Mouse (Mus musculus): ENCODE data around the gene Cxcr5. TPM values are rescaled to one million over a fixed set of nuclear protein-coding genes. Genes with fewer than 3 reads are reported as not detected.

Gene Cxcr5
- polyA plus RNA-seq, 1 experiment from 2014 or later = not detected

- Histone ChIP-seq H3K4me3 (ENCODE audit: low read depth, low read length) (peak overlapping the region; percentile 32), H3K27ac (ENCODE audit: low read length) (peak overlapping the region; percentile 86), H3K9ac (ENCODE audit: low read depth, low read length) (no peak overlapping the region; the same call in 1 of the 2 replicates), H3K27me3 (ENCODE audit: control insufficient read depth, insufficient read depth, low read depth, low read length) (no peaks in the 10 kb centered on the region), H3K4me2 (ENCODE audit: low read depth, low read length) (peak overlapping the region; percentile 52), H3K9me3 (replicated peaks; ENCODE audit: control insufficient read depth, low read length) (no peaks in the 10 kb centered on the region), H3K4me1 (ENCODE audit: control insufficient read depth, low read depth, low read length) (peaks cover 40% of the 10 kb centered on the region), H3K36me3 (ENCODE audit: control insufficient read depth, insufficient read depth) (no peaks in the 10 kb centered on the region)
- ATAC-seq (ENCODE audit: low read depth) = peak; percentile 45
- 33% methylated on average over 15 of the region's 17 CpGs for WGBS (ENCODE audit: insufficient replicate concordance)
Measured at GRCm38 (mm10) chr9:44490086-44490967, 71.3 kb downstream of the Cxcr5 start.

DNA sequence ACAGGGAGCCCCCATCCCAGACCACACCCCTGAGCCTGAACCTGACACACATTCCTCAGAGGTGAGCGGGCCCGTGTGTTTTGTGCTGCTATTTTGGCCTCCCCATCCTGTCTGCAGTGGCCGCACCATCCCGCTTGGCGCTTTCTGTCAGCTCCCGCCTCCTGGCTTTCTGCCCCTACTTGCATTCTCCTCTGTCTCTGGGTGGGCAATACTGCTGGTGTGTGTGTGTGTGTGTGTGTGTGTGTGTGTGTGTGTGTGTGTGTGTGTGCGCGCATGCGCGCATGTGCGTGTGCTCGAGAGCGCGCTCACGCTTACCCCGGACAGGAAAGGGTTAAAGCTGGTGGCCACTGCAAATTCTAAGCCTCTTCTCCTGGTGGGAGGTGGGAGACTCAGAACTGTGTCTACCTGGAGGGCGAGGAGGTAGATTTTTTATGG is 72.0 kb downstream of the Cxcr5 start:
- ATAC-seq (ENCODE audit: low read depth) = no peak
- H3K27me3 ChIP-seq (ENCODE audit: control insufficient read depth, insufficient read depth, low read depth, low read length) = peaks cover under 1% of the 10 kb centered on the region
- peak overlapping the region; percentile 86 for H3K27ac ChIP-seq (ENCODE audit: low read length)
- no peak overlapping the region for H3K9ac ChIP-seq (ENCODE audit: low read depth, low read length)
- peak overlapping the region; percentile 52 for H3K4me2 ChIP-seq (ENCODE audit: low read depth, low read length)
- 49% methylated on average over 17 of the region's 17 CpGs for WGBS (ENCODE audit: insufficient replicate concordance)
- peak overlapping the region; percentile 32 for H3K4me3 ChIP-seq (ENCODE audit: low read depth, low read length)
- H3K4me1 ChIP-seq (ENCODE audit: control insufficient read depth, low read depth, low read length) = peaks cover 35% of the 10 kb centered on the region
- H3K36me3 ChIP-seq (ENCODE audit: control insufficient read depth, insufficient read depth) = no peaks in the 10 kb centered on the region
- H3K9me3 ChIP-seq (replicated peaks; ENCODE audit: control insufficient read depth, low read length) = no peaks in the 10 kb centered on the region

GRCm38 (mm10) chr9:44488855-44489381 is 72.8 kb downstream of the Cxcr5 start:
- no peaks in the 10 kb centered on the region for H3K36me3 ChIP-seq (ENCODE audit: control insufficient read depth, insufficient read depth)
- no peaks in the 10 kb centered on the region for H3K9me3 ChIP-seq (replicated peaks; ENCODE audit: control insufficient read depth, low read length)
- peak overlapping the region; percentile 86 for H3K27ac ChIP-seq (ENCODE audit: low read length)
- 37% methylated on average over 5 of the region's 5 CpGs for WGBS (ENCODE audit: insufficient replicate concordance)
- peaks cover 8% of the 10 kb centered on the region for H3K27me3 ChIP-seq (ENCODE audit: control insufficient read depth, insufficient read depth, low read depth, low read length)
- peak overlapping the region; percentile 32 for H3K4me3 ChIP-seq (ENCODE audit: low read depth, low read length)
- 0 out of 2 replicates have a peak overlapping the region, but pooled peaks have one; percentile 26 for H3K9ac ChIP-seq (ENCODE audit: low read depth, low read length)
- peaks cover 28% of the 10 kb centered on the region for H3K4me1 ChIP-seq (ENCODE audit: control insufficient read depth, low read depth, low read length)
- peak; percentile 69 for ATAC-seq (ENCODE audit: low read depth)
- H3K4me2 ChIP-seq (ENCODE audit: low read depth, low read length) = peak overlapping the region; percentile 52

DNA sequence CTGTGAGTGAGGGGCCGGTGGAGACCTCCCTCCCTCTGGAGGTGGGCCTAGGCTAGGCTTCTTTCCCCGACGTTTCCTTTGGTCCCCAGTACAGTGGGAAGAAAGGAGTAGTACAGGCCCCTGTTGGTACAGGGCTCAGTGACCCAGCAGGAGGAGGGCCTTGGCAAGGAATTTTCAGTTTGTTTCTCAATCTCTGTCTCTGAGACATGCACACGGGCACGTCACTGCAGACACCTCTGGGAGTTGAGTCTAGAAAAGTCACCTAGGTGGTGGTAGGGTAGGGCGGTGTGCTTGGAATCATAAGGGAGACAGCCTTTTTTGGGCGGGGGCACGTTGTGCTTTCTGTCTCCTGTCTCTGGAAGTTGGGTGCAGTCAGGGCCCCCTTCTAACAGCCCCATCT is 73.3 kb downstream of the Cxcr5 start:
- H3K4me3 ChIP-seq (ENCODE audit: low read depth, low read length) = no peak overlapping the region
- H3K4me2 ChIP-seq (ENCODE audit: low read depth, low read length) = peak overlapping the region; percentile 50
- ATAC-seq (ENCODE audit: low read depth) = no peak
- no peaks in the 10 kb centered on the region for H3K36me3 ChIP-seq (ENCODE audit: control insufficient read depth, insufficient read depth)
- whole genome bisulfite sequencing (ENCODE audit: insufficient replicate concordance) = 42% methylated on average over 8 of the region's 8 CpGs
- H3K4me1 ChIP-seq (ENCODE audit: control insufficient read depth, low read depth, low read length) = peaks cover 23% of the 10 kb centered on the region
- H3K9ac ChIP-seq (ENCODE audit: low read depth, low read length) = no peak overlapping the region
- H3K27me3 ChIP-seq (ENCODE audit: control insufficient read depth, insufficient read depth, low read depth, low read length) = peaks cover 13% of the 10 kb centered on the region
- peak overlapping the region; percentile 78 for H3K27ac ChIP-seq (ENCODE audit: low read length)
- H3K9me3 ChIP-seq (replicated peaks; ENCODE audit: control insufficient read depth, low read length) = no peaks in the 10 kb centered on the region

GRCm38 (mm10) chr9:44487441-44487840 is 74.2 kb downstream of the Cxcr5 start:
- Histone ChIP-seq H3K27ac (ENCODE audit: low read length) (peak overlapping the region; percentile 78), H3K9ac (ENCODE audit: low read depth, low read length) (no peak overlapping the region; the same call in 1 of the 2 replicates), H3K4me2 (ENCODE audit: low read depth, low read length) (peak overlapping the region; percentile 50), H3K27me3 (ENCODE audit: control insufficient read depth, insufficient read depth, low read depth, low read length) (peaks cover 23% of the 10 kb centered on the region), H3K9me3 (replicated peaks; ENCODE audit: control insufficient read depth, low read length) (no peaks in the 10 kb centered on the region), H3K36me3 (ENCODE audit: control insufficient read depth, insufficient read depth) (no peaks in the 10 kb centered on the region), H3K4me3 (ENCODE audit: low read depth, low read length) (peak overlapping the region; percentile 41), H3K4me1 (ENCODE audit: control insufficient read depth, low read depth, low read length) (peaks cover 17% of the 10 kb centered on the region)
- 27% methylated on average over 7 of the region's 7 CpGs for WGBS (ENCODE audit: insufficient replicate concordance)
- ATAC-seq (ENCODE audit: low read depth) = peak; percentile 55

- peak overlapping the region; percentile 78 for H3K27ac ChIP-seq (ENCODE audit: low read length)
- H3K36me3 ChIP-seq (ENCODE audit: control insufficient read depth, insufficient read depth) = no peaks in the 10 kb centered on the region
- peak overlapping the region; percentile 41 for H3K4me3 ChIP-seq (ENCODE audit: low read depth, low read length)
- WGBS (ENCODE audit: insufficient replicate concordance) = 44% methylated on average over 15 of the region's 15 CpGs
- peak overlapping the region; percentile 27; the same call in 1 of the 2 replicates for H3K9ac ChIP-seq (ENCODE audit: low read depth, low read length)
- peaks cover 28% of the 10 kb centered on the region for H3K27me3 ChIP-seq (ENCODE audit: control insufficient read depth, insufficient read depth, low read depth, low read length)
- peak overlapping the region; percentile 50 for H3K4me2 ChIP-seq (ENCODE audit: low read depth, low read length)
- ATAC-seq (ENCODE audit: low read depth) = peak; percentile 3; the same call in 1 of the 2 replicates
- peaks cover 17% of the 10 kb centered on the region for H3K4me1 ChIP-seq (ENCODE audit: control insufficient read depth, low read depth, low read length)
- H3K9me3 ChIP-seq (replicated peaks; ENCODE audit: control insufficient read depth, low read length) = no peaks in the 10 kb centered on the region
Measured at GRCm38 (mm10) chr9:44486741-44487421, 74.8 kb downstream of the Cxcr5 start.

- Histone ChIP-seq H3K27me3 (ENCODE audit: control insufficient read depth, insufficient read depth, low read depth, low read length) (peaks cover 33% of the 10 kb centered on the region), H3K4me2 (ENCODE audit: low read depth, low read length) (peak overlapping the region; percentile 57), H3K36me3 (ENCODE audit: control insufficient read depth, insufficient read depth) (no peaks in the 10 kb centered on the region), H3K9me3 (replicated peaks; ENCODE audit: control insufficient read depth, low read length) (no peaks in the 10 kb centered on the region), H3K27ac (ENCODE audit: low read length) (peak overlapping the region; percentile 78), H3K4me1 (ENCODE audit: control insufficient read depth, low read depth, low read length) (peaks cover 15% of the 10 kb centered on the region), H3K4me3 (ENCODE audit: low read depth, low read length) (peak overlapping the region; percentile 72), H3K9ac (ENCODE audit: low read depth, low read length) (peak overlapping the region; percentile 27; the same call in 1 of the 2 replicates)
- 31% methylated on average over 3 of the region's 3 CpGs for WGBS (ENCODE audit: insufficient replicate concordance)
- no peak for ATAC-seq (ENCODE audit: low read depth)
Measured at GRCm38 (mm10) chr9:44486335-44486734, 75.3 kb downstream of the Cxcr5 start.

- Histone ChIP-seq H3K4me1 (ENCODE audit: control insufficient read depth, low read depth, low read length) (peaks cover 13% of the 10 kb centered on the region), H3K27me3 (ENCODE audit: control insufficient read depth, insufficient read depth, low read depth, low read length) (peaks cover 39% of the 10 kb centered on the region), H3K27ac (ENCODE audit: low read length) (peak overlapping the region; percentile 44), H3K4me2 (ENCODE audit: low read depth, low read length) (peak overlapping the region; percentile 57), H3K36me3 (ENCODE audit: control insufficient read depth, insufficient read depth) (no peaks in the 10 kb centered on the region), H3K9ac (ENCODE audit: low read depth, low read length) (peak overlapping the region; percentile 5; the same call in 1 of the 2 replicates), H3K4me3 (ENCODE audit: low read depth, low read length) (peak overlapping the region; percentile 72), H3K9me3 (replicated peaks; ENCODE audit: control insufficient read depth, low read length) (no peaks in the 10 kb centered on the region)
- WGBS (ENCODE audit: insufficient replicate concordance) = 47% methylated on average over 14 of the region's 14 CpGs
- ATAC-seq (ENCODE audit: low read depth) = no peak
Measured at GRCm38 (mm10) chr9:44485516-44486161, 76.0 kb downstream of the Cxcr5 start.

Data from liver, embryonic 16.5 days (tissue).